Mouse (Mus musculus): ENCODE measurements at regions not wholly inside any gene's neighbourhood (a gene's known extent, or its start where the extent isn't known, plus 50 kb on each side); places are given as distances from the start of the nearest gene placed in this dataset.

DNA sequence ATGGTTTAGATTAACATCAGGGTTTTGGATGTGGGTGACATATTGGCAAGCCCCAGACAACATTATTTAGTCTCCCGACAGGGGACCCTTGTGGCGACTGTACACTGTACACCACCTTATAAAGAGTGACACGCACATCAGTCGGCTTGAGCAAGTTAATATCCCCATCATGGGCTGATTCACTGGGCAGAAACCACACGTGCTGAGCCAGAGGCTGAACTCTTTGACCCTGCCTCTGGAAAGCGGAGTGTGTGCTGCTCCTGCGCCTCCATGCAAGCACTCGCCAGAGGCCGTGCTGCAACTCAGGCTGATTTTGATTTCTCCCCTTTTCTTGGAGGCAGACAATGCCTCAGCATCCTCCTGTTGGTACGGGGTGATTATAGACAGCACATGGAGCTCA is 125.2 kb upstream of the Msx2 start:
- no peak for TF ChIP-seq POLR2A (IDR thresholded peaks at IDR 0.05; ENCODE audit: control insufficient read depth, low read depth, low read length)
- no peak for TF ChIP-seq CTCF (IDR thresholded peaks at IDR 0.05; ENCODE audit: control insufficient read depth, insufficient read depth, insufficient replicate concordance, low read depth, low read length)
